Mouse (Mus musculus) bone marrow macrophage, adult 2 months (primary cell): Measurements from ENCODE around the gene Fam19a5. TPM values are rescaled to one million over a fixed set of nuclear protein-coding genes. Genes with fewer than 3 reads are reported as not detected.

Experiments used
- H3K27ac ChIP-seq: 2 replicates; pipeline ENCODE4 v1.5.1; 2012; ENCODE audit warnings: low read depth, low read length; ENCODE audit not compliant: insufficient read depth
- H3K4me1 ChIP-seq: 2 replicates; pipeline ENCODE4 v1.6.1; 2012; ENCODE audit warnings: low read length; ENCODE audit not compliant: control insufficient read depth, insufficient read depth
- H3K4me3 ChIP-seq: 2 replicates; pipeline ENCODE4 v1.5.1; 2012; ENCODE audit warnings: mild to moderate bottlenecking, low read length, moderate library complexity; ENCODE audit not compliant: insufficient read depth
- CTCF ChIP-seq: IDR thresholded peaks from 2 replicates; pipeline ENCODE4 v1.5.1; 2012; ENCODE audit warnings: low read depth, mild to moderate bottlenecking, low read length, moderate library complexity
- POLR2A ChIP-seq: IDR thresholded peaks from 2 replicates; pipeline ENCODE4 v1.6.1; 2012; ENCODE audit warnings: mild to moderate bottlenecking, low read depth, low read length, borderline replicate concordance
- polyA plus RNA-seq: library from polyadenylated mRNA; stranded (reverse); fragments of >200 nt; gene quantifications from 2 replicates; pipeline ENCODE4 v1.2.4, GENCODE M21; 2012; ENCODE audit not compliant: missing spikeins, insufficient read depth, insufficient read length

Fam19a5 gene
- polyA plus RNA-seq, 1 experiment: not detected

DNA sequence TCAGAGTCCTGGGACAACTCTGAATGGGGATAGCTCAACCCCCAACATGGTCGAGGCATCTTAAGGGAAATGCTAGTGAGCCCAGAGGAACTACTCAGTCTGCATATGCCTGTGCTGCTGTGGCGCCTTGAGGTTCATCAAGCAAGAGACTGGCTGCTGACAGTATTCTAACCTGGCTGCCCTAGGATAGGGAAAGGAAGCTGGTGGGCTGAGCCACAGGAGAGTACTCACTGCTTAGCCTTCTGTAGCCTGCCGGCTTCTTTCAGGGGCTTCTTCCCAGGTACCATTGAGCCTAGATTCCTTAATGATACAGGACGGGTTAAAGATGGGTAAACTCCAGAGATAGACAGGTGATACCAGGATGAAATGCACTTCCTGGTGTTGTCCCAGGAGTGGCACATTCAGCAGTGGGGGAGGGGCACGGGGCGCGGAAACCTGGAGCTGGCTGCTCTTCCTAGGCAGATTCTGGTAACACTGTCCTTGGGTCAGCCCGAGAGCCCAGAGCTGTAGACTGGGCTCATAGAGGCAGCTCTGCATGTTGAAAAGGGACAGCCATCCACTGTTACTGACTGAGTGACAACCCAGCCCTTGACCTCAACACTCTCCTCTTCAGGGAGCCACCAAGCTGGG lies 1.7 kb downstream of the Fam19a5 start:
- TF ChIP-seq POLR2A: no peak
- TF ChIP-seq CTCF: no peak
- no peaks in the 10 kb centered on the region for H3K4me1 ChIP-seq
- H3K4me3 ChIP-seq: no peak overlapping the region
- no peak overlapping the region for H3K27ac ChIP-seq

DNA sequence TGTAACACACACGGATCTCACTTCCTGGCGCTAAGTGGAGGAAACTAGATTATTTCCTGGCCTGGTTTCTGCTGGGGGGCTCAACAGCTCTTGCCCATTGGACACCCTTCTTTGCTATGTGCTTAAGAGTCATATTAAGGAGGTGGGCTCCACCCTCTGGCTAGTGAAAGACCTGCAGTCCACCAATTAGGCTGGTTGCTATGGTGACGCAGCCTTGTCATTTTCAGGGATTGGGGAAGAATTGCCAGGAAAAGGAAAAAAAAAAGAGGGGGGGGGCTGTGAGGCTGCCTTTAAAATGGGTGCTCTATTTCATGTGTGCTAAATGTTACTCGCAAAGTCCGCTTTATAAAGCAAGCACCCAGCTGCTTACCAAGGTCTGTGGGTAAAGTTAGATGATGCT lies 2.9 kb downstream of the Fam19a5 start:
- no peak for TF ChIP-seq CTCF
- no peak for TF ChIP-seq POLR2A
- H3K27ac ChIP-seq: no peak overlapping the region
- no peak overlapping the region for H3K4me3 ChIP-seq
- H3K4me1 ChIP-seq: no peaks in the 10 kb centered on the region

DNA sequence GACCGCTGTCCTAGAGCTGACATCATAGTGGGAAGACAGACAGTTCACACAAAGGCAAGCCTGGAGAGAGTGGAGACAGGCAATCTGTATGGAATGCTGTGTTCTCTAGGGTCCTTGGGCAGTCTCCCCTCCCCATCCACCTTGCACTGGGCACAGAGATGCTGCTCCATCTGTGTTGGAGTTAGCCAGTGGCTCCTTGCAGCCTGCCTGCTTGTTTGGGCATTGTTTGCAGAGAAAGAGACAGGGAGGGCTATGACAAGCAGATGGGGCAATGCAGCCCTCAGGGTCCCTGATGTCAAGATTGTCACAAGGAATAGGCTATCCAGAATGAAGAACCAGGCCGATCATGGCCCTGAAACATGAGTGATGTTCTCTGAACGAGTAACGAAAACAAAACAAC lies 5.6 kb downstream of the Fam19a5 start:
- H3K4me1 ChIP-seq: no peaks in the 10 kb centered on the region
- H3K27ac ChIP-seq: no peak overlapping the region
- no peak for TF ChIP-seq CTCF
- no peak for TF ChIP-seq POLR2A

DNA sequence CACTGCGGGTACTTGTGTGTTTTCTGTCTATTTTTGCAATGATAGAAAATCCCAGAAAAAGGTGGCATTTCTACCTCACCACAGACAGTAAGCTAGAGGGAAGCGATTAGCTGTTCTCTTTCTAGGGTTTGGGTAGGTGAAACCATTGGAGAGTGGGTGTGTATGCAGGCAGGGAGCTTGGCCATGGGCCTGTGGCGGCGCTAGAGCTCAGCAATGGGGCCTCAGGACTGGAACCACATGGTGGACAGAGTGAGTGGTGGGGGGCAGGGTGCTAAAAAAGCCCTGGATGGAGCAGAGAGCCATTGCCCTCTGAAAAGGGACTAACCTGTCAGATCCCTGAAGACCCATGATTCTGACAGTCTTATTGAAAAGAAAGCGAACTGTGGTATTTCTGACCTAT lies 6.7 kb downstream of the Fam19a5 start:
- TF ChIP-seq POLR2A (no peak), CTCF (no peak)
- Histone ChIP-seq H3K27ac (no peak overlapping the region), H3K4me1 (no peaks in the 10 kb centered on the region), H3K4me3 (no peak overlapping the region)

More for the DNA sequence above, 5.6 kb downstream of the Fam19a5 start:
- no peak overlapping the region for H3K4me3 ChIP-seq

DNA sequence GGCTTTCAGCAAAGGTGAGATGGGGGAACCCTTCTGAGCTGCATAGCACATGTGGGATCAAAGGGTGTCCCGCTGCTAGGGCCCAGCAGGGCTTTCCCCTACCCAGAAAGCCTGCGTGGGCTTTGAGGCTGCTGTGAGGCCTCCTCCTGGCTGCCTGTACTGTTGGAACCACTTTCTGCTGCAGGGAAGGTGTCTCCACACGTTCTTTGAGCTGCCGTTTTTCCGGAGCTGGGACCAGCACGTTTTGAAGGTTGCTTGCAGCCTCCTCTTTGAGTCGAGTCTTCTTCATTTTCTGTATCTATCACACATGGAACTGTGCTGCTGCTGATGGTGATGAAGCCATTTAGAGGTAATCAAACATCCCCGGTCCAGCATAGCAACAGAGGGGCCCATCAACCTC lies 7.5 kb downstream of the Fam19a5 start:
- Histone ChIP-seq H3K4me3 (no peak overlapping the region), H3K4me1 (no peaks in the 10 kb centered on the region)
- TF ChIP-seq CTCF: no peak
- no peak for TF ChIP-seq POLR2A

DNA sequence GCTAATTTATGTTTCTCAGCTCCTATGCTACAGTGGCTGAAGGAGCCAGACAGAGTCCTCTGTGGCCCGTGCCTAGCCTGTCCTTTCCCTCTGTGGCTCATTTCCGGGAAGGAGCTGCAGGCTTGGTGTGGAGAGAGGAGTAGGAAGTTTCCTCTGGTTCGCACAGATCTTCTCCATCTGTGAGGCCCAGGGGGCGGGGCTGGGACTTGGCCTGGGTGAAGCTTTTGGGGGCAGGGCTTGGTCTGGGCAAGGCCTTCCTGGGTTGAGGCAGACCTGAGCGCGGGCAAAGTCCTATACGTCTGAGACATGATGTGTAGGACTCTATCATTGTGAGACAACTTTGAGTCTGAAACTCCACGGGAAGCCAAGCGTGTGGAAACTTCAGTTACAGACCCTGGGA lies 11.7 kb downstream of the Fam19a5 start:
- TF ChIP-seq CTCF (no peak), POLR2A (no peak)
- no peaks in the 10 kb centered on the region for H3K4me1 ChIP-seq

More for the DNA sequence above, 7.5 kb downstream of the Fam19a5 start:
- H3K27ac ChIP-seq: no peak overlapping the region

DNA sequence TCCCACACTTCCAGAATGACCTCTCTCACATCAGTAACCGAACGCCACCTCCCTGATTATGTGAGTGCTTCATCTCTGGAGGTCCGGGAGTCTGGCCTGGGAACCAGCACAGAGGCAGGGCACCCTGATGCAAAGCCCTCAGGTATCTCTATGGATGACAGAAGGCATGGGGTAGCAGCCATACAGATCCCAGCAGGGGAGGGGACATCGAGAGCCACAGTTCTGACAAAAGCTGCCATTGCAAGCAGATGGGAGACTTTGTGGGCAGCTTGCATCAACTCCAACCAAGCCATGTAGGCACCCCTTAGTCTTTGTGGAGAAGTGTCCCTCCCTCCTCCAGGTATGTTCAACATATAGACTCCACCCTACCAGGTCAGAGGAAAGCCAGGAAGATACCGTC lies 20.2 kb downstream of the Fam19a5 start:
- TF ChIP-seq POLR2A (no peak), CTCF (no peak)
- Histone ChIP-seq H3K4me3 (no peak overlapping the region), H3K4me1 (no peaks in the 10 kb centered on the region), H3K27ac (no peak overlapping the region)

More for the DNA sequence above, 11.7 kb downstream of the Fam19a5 start:
- Histone ChIP-seq H3K27ac (no peak overlapping the region), H3K4me3 (no peak overlapping the region)

DNA sequence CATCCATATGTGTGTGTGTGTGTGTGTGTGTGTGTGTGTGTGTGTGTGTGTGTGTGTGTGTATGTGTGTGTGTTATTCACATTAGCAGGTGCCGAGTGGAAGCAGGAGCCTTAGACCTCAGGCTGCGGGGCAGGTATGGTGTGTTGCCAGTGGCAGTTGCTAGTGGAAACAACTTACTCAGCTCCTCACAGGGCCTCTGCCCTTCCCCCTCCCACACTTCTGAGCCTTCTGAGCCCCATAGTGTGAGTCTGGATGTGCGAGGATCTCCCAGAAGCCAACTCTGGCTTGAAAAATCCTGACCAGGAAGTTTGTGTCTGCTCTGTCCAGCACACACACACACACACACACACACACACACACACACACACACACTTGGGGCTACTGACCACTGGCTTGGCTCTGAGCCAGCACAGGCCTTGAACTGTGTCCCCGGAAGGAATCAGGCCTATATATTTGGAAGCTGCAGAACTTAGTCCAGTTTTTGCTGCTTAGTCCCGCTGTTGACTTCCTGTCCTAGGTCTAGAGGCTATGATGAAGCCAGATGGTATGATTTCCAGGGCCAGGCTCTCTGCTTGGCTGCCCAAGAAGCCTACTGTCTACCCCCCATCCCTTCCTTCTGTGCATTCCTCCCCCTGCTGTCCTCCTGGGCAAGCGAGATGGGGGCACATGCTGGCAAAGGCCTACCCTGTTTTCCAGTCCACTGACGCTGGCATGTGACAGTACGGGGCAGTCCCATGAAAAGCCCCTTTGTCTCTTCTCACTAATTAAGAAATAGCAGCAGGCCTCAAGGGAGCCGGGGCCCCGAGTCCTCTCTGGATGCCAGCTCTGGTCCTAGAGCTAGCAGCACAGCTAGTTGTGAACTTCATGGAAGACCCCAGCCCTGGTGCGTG lies 22.2 kb downstream of the Fam19a5 start:
- TF ChIP-seq CTCF (no peak), POLR2A (no peak)
- Histone ChIP-seq H3K27ac (no peak overlapping the region), H3K4me1 (no peaks in the 10 kb centered on the region), H3K4me3 (no peak overlapping the region)

DNA sequence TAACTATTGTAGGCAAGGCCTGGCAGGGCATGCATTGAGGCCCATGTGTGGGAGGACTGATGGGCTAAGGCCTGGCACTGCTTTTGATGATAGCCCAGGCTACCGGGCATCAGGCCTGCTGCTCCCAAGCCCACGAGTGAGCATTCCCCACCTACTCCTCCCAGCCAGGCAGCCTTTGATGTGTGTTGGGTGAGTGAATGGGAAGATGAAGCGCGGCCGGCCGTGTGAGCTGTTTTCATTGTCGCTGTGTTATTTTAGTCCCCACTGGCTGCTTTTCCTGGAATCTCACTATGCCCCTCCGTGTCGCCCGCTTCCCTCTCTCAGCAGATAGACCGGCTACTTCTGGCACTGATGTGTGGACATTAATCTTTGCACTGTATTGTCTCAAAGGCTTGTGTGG lies 26.1 kb downstream of the Fam19a5 start:
- Histone ChIP-seq H3K27ac (no peak overlapping the region), H3K4me1 (no peaks in the 10 kb centered on the region), H3K4me3 (no peak overlapping the region)
- no peak for TF ChIP-seq CTCF
- no peak for TF ChIP-seq POLR2A

DNA sequence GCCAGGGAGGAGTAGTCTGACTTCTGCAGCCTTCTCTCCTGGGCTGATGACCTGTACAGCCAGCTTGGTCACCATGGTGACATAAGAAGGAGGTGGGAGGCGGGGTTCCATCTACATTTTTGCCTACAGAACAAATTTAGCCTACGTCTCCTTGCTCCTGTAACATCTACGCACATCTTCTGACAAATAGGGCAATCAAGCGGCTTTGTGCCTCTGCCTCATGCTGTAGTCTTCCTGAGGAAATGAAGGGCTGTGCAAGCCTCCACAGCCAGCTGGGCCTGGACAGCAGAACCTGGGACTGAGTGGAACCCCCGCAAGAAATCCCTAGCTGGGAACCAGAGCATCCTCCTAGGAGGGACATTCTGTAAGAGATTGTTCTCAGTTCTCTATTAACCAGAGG lies 35.8 kb downstream of the Fam19a5 start:
- TF ChIP-seq POLR2A: no peak
- TF ChIP-seq CTCF: no peak
- Histone ChIP-seq H3K4me3 (no peak overlapping the region), H3K27ac (no peak overlapping the region), H3K4me1 (no peaks in the 10 kb centered on the region)
